Mouse (Mus musculus): Measurements from ENCODE around the gene Tcaf3.

Tcaf3 gene

GRCm38 (mm10) chr6:42597592-42597991, at the start of gene Tcaf3:
TSS of gene Tcaf3 (minus strand) at chr6:42597692.
- no peak for DNase-seq (ENCODE audit: low read depth, low spot score)

DNA sequence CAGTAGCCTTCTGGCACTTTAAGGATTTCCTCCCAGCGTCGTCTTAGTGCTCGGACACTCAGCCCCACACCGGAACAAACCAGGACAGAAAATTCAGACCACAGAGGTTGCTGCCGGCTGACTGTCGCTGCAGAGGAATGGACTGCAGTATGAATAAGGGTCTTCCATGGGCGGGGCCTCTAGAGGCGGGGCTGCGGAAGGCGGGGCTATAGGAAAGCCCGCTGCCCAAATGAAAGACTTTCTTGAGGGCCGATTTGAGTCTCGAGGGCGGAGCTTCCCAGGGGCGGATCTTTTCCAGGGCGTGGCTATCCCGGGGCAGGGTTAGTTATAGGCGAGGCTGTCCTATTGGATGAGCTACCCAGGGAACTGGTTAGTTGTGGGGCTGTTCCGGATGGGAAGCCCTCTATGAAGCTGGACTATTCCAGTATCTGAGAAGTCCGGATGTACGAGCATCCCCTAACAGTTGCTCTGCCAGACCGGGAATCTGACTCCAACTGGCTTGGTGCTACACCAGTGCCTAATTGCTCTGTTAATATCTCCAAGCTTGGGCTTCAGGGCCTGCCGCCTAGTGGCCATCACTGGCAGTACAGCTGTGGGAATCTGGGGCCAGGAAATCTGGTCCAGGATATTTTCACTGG, 47.5 kb upstream of the Tcaf3 start, which contains the start of gene Tcaf2:
Gene Tcaf2, minus strand, starts transcription at position 343 of the 638 bp plus-strand sequence.
- DNase-seq (ENCODE audit: low read depth, low spot score), result peak; percentile 94

- DNase-seq (ENCODE audit: low read depth, low spot score), result no peak
Measured at GRCm38 (mm10) chr6:42634393-42634792, 36.9 kb upstream of the Tcaf3 start.

DNA sequence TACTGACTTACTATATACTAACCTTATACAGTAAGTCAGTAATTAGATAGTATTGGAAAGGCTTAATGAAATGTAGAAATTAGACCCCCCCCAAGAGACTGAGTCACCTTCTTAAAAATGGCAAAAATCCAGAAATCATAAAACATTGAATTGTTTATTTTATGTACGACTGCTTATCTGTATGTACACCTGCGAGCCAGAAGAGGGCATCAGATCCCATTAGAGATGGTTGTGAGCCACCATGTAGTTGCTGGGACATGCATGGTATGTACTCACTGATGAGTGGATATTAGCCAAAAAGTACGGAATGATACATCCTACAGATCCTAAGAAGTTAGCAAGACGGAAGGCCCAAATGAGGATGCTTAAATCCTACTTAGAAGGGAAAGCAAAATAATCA, 33.9 kb upstream of the Tcaf3 start:
- DNase-seq (ENCODE audit: low read depth, low spot score), result no peak

- DNase-seq (ENCODE audit: low read depth, low spot score), result no peak
Measured at GRCm38 (mm10) chr6:42616904-42617303, 19.4 kb upstream of the Tcaf3 start.

DNA sequence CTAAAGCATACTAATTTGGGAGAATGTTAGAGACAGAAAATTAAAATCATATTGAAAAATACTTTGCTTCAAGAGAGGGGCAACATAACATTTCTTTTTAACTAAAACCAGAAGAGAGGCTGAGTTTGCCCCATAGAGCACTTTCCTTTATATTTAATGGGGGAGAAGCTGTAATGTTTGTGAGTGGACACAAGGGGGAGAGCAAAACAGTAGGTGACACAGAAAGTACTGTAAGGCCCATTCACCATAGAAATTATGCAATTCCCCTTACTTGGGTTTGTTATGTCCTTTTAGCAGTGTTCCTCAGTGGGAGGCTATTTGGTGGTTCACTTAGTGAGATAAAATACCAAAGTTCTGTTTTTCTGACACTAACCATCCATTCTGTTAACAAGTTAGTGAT, 14.7 kb upstream of the Tcaf3 start:
- peak; percentile 10 for DNase-seq (ENCODE audit: low read depth, low spot score)

GRCm38 (mm10) chr6:42610954-42611522, 13.5 kb upstream of the Tcaf3 start:
- no peak for DNase-seq (ENCODE audit: low read depth, low spot score)

DNA sequence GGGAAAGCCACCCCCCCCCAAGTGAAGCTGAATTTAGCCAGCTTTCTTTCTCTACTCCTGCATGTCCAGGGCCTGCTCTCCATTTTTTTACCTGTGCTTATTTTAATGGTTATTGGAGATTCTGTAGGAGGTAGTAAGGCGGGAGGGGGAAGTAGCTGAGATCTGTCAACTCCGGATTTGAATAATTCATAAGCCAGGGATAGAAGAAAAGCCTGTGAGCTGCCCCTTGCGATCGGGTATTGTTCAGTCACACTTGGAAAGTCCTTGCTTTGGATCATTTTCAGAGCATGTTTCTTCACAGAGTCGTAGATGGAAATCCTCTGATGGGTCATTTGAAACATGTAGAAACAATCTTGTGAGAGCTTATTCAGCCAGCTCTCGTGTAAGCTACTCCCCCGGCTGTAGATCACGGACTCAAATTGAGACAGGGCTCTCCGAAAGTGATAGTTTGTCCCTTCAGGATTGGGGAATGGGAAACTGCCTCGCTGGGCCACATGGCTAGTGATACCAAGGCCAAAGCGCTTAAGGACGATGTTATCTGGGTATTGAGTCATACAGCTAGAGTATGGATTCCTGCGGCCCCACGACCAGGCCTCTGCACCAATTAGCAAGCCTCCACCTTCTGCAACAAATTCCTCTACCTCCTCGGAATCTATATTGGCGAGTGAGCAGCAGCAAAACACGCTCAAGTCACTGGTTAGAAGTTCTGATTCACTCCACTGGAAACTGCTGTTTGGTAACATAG, 4.2 kb downstream of the Tcaf3 start:
- no peak for DNase-seq (ENCODE audit: low read depth, low spot score)

- DNase-seq (ENCODE audit: low read depth, low spot score), result no peak
Measured at GRCm38 (mm10) chr6:42586569-42586968, 10.9 kb downstream of the Tcaf3 start.

- peak; percentile 71 for DNase-seq (ENCODE audit: low read depth, low spot score)
Measured at GRCm38 (mm10) chr6:42583488-42583872, 14.0 kb downstream of the Tcaf3 start.

DNA sequence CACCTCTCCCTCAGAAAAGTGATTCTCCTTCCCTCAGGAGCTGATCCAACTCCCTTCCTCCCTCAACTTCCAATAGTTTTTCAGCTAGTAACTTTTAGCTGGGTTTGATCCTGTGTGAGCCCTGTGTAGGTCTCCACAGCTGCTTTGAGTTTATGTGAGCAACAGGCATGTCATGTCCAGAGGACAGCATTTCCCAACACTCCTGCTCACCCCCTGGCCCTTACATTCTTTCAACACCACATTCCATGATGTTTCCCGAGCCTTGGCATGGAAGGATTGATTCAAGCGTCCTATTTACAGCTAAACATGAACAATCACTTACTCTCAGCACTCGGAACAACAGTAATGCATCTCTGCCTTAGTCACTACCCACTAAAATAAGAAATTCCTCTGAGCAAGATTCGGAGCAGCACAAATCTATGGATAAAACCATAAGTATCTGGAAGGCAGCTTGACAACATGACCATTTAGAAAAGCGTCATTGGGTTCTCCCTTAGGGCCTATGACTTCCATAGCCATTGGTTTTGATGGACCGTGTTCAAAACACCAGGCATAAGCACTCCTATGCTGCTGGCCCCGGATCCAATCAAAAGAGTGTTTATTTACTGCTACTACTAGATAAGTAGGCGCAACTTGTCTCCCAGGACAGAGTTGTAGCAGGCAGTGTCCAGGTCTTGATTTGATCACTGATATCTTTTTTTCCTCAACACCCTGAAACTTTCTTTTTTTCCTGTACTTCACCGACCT, 14.6 kb downstream of the Tcaf3 start:
- no peak for DNase-seq (ENCODE audit: low read depth, low spot score)

- DNase-seq (ENCODE audit: low read depth, low spot score), result no peak
Measured at GRCm38 (mm10) chr6:42578678-42579077, 18.8 kb downstream of the Tcaf3 start.

DNA sequence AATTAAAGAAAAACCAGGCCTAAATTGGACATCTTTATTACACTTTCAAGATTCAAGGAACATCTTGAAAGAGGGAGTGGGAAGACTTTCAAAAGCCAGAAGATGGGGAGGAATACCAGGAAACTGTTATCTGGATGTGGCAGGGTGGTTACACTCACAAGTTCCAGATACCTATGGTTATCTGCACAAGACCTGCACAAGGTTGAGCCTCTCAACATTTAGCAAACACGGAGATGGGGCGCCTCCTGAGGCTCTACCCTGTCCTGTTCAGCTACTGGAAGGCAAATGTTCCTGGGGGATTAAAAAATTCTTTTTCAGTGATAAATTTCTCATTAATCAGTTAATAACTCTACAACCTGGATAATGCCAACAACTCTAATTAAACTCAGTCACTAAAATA, 20.1 kb downstream of the Tcaf3 start:
- DNase-seq (ENCODE audit: low read depth, low spot score), result no peak

DNA sequence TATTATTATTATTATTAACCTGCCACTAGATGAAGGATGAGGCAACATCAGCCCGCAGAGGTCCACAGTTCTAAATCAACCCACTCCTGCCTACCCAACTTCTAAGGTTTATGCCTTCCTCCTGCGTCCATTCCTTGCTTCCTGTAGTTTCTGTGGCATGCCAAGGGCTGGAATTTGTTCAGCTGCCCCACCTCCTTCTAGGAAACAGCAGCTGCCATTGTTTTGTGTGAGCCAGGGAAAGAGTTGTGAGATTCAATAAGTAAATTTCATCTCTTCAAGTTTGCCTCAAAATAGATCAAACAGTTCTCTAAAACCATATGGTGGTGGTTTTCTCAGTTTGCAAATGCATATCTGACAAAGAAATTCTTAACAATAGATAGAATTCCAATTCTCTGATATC, 29.3 kb downstream of the Tcaf3 start:
- DNase-seq (ENCODE audit: low read depth, low spot score), result no peak

- no peak for DNase-seq (ENCODE audit: low read depth, low spot score)
Measured at GRCm38 (mm10) chr6:42566076-42566598, 31.4 kb downstream of the Tcaf3 start.

GRCm38 (mm10) chr6:42562280-42562679, 35.2 kb downstream of the Tcaf3 start:
- no peak for DNase-seq (ENCODE audit: low read depth, low spot score)

DNA sequence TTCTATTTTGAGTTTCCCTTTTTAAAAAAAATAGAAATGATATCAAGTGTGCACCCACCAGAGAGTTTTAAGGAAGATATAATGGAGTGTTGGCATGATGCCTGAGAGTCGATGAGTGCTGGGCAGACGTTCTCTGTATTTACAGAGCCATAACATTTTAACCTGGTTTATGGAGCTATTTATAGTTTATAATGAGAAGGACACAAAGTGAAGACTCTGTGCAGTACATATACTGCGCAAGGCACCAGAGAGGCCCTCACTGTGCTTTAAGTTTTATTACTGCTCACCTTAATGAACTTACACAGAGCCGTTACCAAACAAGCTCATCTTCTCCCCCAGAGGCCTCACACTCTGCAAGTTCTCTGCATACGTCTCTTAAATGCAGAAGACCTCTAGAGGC, 36.6 kb downstream of the Tcaf3 start:
- DNase-seq (ENCODE audit: low read depth, low spot score), result no peak

GRCm38 (mm10) chr6:42558641-42559040, 38.9 kb downstream of the Tcaf3 start:
- DNase-seq (ENCODE audit: low read depth, low spot score), result no peak

- no peak for DNase-seq (ENCODE audit: low read depth, low spot score)
Measured at GRCm38 (mm10) chr6:42547461-42547860, 50.0 kb downstream of the Tcaf3 start, which contains the start of gene Olfr455. TSS of gene Olfr455 (minus strand) at chr6:42547587.

GRCm38 (mm10) chr6:42546180-42546579, 51.3 kb downstream of the Tcaf3 start:
- DNase-seq (ENCODE audit: low read depth, low spot score), result no peak

DNA sequence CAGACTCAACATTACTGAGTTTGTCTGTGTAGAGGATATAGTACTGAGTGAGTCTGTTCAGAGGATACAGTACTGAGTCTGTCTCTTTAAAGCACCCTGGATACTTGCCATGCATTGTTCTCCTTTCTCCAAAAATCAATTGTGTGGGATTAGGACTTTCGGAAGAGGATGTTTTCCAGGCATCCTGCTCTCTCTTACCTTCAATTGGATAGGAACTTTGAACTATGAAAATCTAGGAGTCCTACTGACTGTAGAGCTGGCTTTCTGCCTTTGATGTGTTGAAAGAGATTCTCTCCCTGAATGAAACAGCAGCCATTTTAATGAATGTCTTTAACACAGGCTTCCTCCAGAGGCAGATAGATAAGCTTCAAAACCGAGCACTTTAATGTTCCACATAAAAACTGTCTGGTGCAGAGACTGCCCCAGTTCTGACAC, 52.0 kb downstream of the Tcaf3 start:
- no peak for DNase-seq (ENCODE audit: low read depth, low spot score)

GRCm38 (mm10) chr6:42544846-42545245, 52.6 kb downstream of the Tcaf3 start:
- DNase-seq (ENCODE audit: low read depth, low spot score), result no peak
